Mouse (Mus musculus) neural tube, embryonic 12.5 days (tissue): ENCODE data around the gene B4galt5. TPM values are rescaled to one million over a fixed set of nuclear protein-coding genes. Genes with fewer than 3 reads are reported as not detected.

Experiments used
- ATAC-seq: fragments of 200-750 bp; cut with Nextera tagmentation; 2 replicates; pipeline ENCODE4 v1.8.0; 2017; ENCODE audit warnings: low read depth, mild to moderate bottlenecking, moderate TSS enrichment, moderate library complexity; ENCODE audit not compliant: low FRiP score
- H3K27ac ChIP-seq: fragments of 300-500 bp; sonication (generic); 2 replicates; pipeline ENCODE4 v1.5.1; 2016
- H3K27me3 ChIP-seq: fragments of 300-500 bp; sonication (generic); replicated peaks from 2 replicates; pipeline ENCODE4 v1.6.1; 2016; ENCODE audit warnings: mild to moderate bottlenecking
- H3K36me3 ChIP-seq: fragments of 300-500 bp; sonication (generic); 2 replicates; pipeline ENCODE4 v1.6.1; 2016; ENCODE audit warnings: mild to moderate bottlenecking
- H3K4me1 ChIP-seq: fragments of 300-500 bp; sonication (generic); 2 replicates; pipeline ENCODE4 v1.6.1; 2016
- H3K4me2 ChIP-seq: fragments of 300-500 bp; sonication (generic); replicated peaks from 2 replicates; pipeline ENCODE4 v1.6.1; 2016; ENCODE audit warnings: mild to moderate bottlenecking
- H3K4me3 ChIP-seq: fragments of 300-500 bp; sonication (generic); 2 replicates; pipeline ENCODE4 v1.5.1; 2016
- H3K9ac ChIP-seq: fragments of 300-500 bp; sonication (generic); 2 replicates; pipeline ENCODE4 v1.6.1; 2016; ENCODE audit warnings: mild to moderate bottlenecking
- H3K9me3 ChIP-seq: fragments of 300-500 bp; sonication (generic); 2 replicates; pipeline ENCODE4 v1.6.1; 2016; ENCODE audit warnings: mild to moderate bottlenecking
- WGBS: fragments of 180-500 bp; shearing (Covaris S2); methylation state at CpG from one replicate; pipeline ENCODE4 v1.1.7; 2016; 5-methylcytosine and 5-hydroxymethylcytosine counted together
- polyA plus RNA-seq: library from polyadenylated mRNA; unstranded; fragments of >200 nt; fragmentation: Nextera tagmentation; extraction: Ambion mirVana; gene quantifications from 2 replicates; pipeline ENCODE4 v1.2.1, GENCODE M21; 2016

B4galt5 gene
- polyA plus RNA-seq, 1 experiment from 2014 or later, result 24.4 TPM

GRCm38 (mm10) chr2:167250736-167251337, 98.1 kb downstream of the B4galt5 start:
- no peaks in the 10 kb centered on the region for H3K36me3 ChIP-seq
- peaks cover 16% of the 10 kb centered on the region for H3K4me1 ChIP-seq
- H3K27me3 ChIP-seq, result no peaks in the 10 kb centered on the region
- no peak overlapping the region for H3K27ac ChIP-seq
- H3K4me2 ChIP-seq, result no peak overlapping the region
- no peaks in the 10 kb centered on the region for H3K9me3 ChIP-seq
- no peak overlapping the region for H3K9ac ChIP-seq
- no peak overlapping the region for H3K4me3 ChIP-seq
- no peak for ATAC-seq
- WGBS, result 29% methylated on average over 7 of the region's 7 CpGs

- ATAC-seq, result no peak
- WGBS, result 41% methylated on average over 11 of the region's 11 CpGs
- peaks cover 16% of the 10 kb centered on the region for H3K4me1 ChIP-seq
Measured at GRCm38 (mm10) chr2:167250003-167250735, 98.8 kb downstream of the B4galt5 start.

GRCm38 (mm10) chr2:167249591-167249990, 99.4 kb downstream of the B4galt5 start:
- Histone ChIP-seq H3K36me3 (no peaks in the 10 kb centered on the region), H3K27me3 (no peaks in the 10 kb centered on the region), H3K4me2 (no peak overlapping the region), H3K9me3 (no peaks in the 10 kb centered on the region), H3K4me3 (no peak overlapping the region), H3K4me1 (peaks cover 16% of the 10 kb centered on the region), H3K27ac (no peak overlapping the region), H3K9ac (no peak overlapping the region)
- no peak for ATAC-seq
- WGBS, result 68% methylated on average over 3 of the region's 3 CpGs

More at GRCm38 (mm10) chr2:167250003-167250735, 98.8 kb downstream of the B4galt5 start:
- H3K9ac ChIP-seq, result no peak overlapping the region
- H3K27me3 ChIP-seq, result no peaks in the 10 kb centered on the region
- no peak overlapping the region for H3K27ac ChIP-seq
- H3K9me3 ChIP-seq, result no peaks in the 10 kb centered on the region
- no peak overlapping the region for H3K4me2 ChIP-seq
- no peaks in the 10 kb centered on the region for H3K36me3 ChIP-seq
- no peak overlapping the region for H3K4me3 ChIP-seq

Other genes with a start within 250 kb of the B4galt5 start
- gene Kcnb1, start 159.0 kb downstream of the B4galt5 start, polyA plus RNA-seq, result 1.2 and 1.3 TPM in 2 replicates
- gene Ptgis, start 108.6 kb downstream of the B4galt5 start, polyA plus RNA-seq, result 8.5 and 8.7 TPM in 2 replicates
- 23.5 and 23.7 TPM in 2 replicates for gene Slc9a8, start 72.5 kb upstream of the B4galt5 start, polyA plus RNA-seq
- 130 and 134 TPM in 2 replicates for gene Rnf114, start 143.5 kb upstream of the B4galt5 start, polyA plus RNA-seq
- gene Spata2, start 143.7 kb upstream of the B4galt5 start, polyA plus RNA-seq, result 24.2 and 25.7 TPM in 2 replicates
- gene Snai1, start 189.0 kb upstream of the B4galt5 start, polyA plus RNA-seq, result 21.7 and 23.2 TPM in 2 replicates